Mouse (Mus musculus): ENCODE measurements around the gene Med20.
"Not testable (repeated sequence)": the region's sequence is repeated elsewhere in the genome, so short reads cannot be mapped to it uniquely, and the experiment has no call there.

Gene Med20

GRCm38 (mm10) chr17:47627791-47628190 is 16.4 kb downstream of the Med20 start:
- DNase-seq (ENCODE audit: extremely low spot score, low spot score): no peak

DNA sequence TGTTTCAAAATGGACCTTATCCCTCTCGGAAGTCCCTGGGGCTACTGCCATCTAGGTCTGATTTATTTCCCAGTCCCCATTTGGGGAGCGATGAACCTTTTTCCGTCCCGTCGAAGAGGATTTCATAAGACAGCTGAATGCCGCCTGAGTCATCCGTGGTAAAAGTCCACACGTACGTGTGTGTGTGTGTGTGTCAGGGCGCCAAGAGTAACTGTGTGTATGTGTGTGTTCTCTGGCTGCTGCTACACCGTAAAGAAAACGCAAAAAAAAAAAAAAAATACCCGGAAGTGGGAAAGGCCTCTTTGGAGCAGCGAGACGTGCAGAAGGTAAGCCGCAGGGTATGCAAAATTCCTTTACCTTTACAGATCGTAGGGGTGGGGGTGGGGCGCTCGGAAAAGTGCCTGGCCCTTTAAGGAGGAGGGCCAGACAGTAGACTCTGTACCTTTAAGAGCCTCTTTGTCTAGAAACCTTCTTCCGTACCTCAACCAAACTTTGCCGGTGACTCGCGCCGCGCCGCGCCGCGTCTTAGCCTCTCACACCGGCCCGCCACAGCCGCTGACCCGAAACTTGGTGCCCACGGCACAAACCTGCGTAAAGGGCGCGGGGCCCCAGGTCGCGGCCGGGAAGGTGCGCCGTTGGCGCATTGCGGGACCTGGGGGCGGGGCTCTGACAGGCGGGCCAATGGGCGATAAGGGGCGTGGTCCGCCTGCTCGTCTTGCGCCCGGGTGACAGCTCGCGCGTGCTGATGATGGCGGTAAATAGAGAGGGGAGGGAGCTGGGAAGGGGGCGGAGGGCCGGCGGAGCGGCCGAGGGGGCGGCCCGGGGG is 17.7 kb downstream of the Med20 start:
- peak; percentile 96 for DNase-seq (ENCODE audit: extremely low spot score, low spot score)

DNA sequence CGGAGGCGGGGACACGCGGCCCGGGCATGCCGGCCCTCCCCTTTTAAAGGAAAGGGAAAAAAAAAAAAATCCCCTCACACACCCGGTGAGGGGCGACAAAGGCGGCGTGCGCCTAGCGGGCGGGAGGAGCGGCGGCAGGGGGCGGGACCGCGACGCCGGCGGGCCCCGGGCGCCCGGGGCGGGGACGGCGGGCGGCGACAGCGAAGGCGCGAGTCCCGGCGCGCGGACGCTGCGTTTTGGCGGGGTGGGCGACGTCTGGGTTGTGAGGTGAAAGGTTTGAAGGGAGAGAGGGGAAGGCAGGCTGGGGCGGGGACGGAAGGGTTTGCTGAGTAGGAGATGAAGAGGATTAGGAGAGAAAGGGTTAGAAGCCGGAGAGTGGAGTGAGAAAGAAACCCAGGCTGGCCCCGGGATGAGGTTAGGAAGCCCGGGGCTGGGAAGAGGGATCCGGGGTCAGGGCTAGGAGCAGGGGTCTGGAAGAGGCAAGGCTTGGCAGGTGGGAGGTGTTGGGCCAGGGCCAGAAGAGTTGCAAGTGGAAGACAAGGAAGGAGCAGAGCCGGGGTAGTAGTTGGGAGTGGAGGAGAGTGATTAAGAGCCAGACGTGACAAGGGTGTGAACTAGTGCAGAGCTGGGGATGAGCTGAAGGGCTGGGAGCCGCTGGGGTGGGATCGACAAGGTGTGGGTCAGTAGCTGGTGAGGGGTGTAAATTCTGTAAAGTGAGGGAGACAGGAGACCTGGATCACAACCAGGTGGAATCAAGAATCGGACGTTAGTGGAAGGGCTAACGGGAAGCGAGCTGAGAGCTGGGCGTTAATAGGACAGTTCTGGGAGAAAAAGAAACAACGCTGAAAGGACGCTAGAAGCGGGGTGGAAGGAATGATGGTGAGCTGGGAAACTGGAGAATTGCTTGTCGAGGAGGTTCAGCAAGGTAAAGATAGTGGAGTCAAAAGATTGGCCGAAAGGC is 18.6 kb downstream of the Med20 start:
- DNase-seq (ENCODE audit: extremely low spot score, low spot score): peak; percentile 74

DNA sequence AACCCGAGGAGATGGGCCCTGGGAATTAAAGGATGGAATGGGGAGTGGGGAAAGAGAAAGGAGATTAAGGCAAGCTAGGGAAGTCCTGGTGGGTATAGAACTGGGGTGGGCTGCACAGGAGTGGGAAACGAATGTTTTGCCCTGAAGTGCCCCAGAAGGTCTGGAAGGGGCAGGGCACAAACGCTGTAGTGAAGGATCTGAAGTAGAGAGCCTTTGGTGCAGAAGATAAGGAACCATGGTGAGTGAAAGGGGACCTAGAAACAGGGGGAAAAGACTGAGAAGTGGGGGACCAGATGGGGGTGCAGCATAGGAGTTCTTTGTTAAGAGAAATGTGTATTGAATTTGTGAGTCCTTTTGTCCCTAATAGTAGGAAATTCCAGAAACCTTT is 19.3 kb downstream of the Med20 start, which contains the start of gene Usp49:
Gene Usp49, plus strand, starts transcription at position 13 of the 388 bp plus-strand sequence.
- DNase-seq (ENCODE audit: extremely low spot score, low spot score): no peak

DNA sequence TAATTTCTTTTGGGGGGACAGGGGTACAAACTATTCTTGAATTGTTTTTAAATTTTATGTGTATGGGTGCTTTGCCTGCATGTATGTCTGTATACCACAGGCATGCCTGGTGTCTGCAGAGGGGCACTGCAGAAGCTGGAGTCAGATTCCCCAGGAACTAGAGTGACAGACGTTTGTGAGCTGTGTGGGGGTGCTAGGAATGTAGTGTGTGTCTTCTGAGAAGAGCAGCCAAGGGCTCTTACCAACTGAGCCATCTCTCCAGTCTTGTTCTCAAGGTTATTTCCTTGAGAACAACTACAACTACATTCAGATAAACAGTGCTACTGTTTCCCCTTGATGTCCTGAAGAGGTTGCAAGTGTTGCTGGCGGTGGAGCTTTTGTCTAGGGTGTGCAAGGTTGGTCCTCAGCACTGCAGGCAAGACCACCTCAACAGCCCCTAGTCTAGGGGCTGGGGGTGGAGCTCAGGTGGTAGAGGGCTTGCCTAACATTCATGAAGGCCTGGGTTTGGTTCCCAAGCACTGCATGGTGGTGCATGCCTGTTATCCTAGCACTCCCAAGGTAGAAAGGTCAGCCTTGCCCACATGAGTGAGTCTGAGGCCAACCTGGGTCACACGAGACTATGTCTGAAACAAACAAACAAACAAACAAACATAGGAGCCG is 20.9 kb downstream of the Med20 start:
- no peak for DNase-seq (ENCODE audit: extremely low spot score, low spot score)

GRCm38 (mm10) chr17:47633999-47634770 is 22.8 kb downstream of the Med20 start:
- DNase-seq (ENCODE audit: extremely low spot score, low spot score): no peak

DNA sequence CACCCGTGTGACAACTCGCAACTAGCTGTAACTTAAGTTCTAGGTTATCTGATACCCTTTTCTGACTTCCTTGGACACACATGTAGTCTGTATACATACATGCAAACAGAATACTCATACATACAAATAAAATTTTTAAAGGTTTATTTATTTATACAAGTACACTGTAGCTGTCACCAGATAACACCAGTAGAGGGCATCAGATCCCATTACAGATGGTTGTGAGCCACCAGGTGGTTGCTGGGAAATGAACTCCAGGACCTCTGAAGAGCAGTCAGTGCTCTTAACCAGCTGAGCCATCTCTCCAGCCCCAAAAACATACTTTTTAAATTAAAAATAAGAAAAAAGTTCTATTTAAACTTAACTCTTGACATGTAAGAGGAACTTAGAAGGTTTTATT is 31.6 kb downstream of the Med20 start:
- DNase-seq (ENCODE audit: extremely low spot score, low spot score): no peak

GRCm38 (mm10) chr17:47646683-47647082 is 35.3 kb downstream of the Med20 start:
- DNase-seq (ENCODE audit: extremely low spot score, low spot score): peak; percentile 74

DNA sequence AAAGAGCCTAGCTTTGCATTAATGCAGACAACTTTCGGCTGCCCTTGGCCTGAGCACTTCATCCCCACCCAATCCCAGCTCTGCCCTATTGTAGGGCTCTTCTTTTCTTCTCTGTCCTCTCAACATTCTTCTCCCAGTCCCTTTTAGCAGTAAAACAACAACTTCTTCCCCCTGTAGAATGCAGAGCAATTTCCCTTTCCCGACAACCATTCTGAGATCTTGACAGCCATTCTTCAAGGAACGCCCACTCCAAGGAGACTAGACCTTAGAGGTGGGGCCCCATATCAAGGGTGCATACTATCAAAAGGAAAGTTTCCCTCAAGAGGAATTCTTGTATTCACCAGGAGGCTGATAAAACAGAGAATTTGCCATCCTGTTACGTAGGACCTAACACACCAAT is 37.6 kb downstream of the Med20 start:
- no peak for DNase-seq (ENCODE audit: extremely low spot score, low spot score)

DNA sequence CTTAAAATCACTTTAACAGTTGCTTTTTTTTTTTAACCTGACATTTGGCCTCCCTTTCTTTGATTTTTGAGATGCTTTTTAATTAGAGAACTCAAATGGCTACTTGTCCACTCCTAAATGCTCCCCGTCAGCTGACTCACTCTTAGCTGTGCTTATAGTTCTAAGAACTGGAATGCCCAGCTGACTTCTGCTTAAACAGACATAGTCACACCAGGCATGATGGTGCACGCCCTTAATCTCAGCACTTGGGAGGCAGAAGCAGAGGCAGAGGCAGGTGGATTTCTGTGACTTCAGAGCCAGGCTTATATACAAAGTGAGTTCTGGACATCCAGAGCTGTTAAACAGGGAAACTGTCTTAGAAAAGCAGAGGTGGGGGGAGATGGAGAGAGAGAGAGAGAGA is 40.6 kb downstream of the Med20 start:
- DNase-seq (ENCODE audit: extremely low spot score, low spot score): no peak

DNA sequence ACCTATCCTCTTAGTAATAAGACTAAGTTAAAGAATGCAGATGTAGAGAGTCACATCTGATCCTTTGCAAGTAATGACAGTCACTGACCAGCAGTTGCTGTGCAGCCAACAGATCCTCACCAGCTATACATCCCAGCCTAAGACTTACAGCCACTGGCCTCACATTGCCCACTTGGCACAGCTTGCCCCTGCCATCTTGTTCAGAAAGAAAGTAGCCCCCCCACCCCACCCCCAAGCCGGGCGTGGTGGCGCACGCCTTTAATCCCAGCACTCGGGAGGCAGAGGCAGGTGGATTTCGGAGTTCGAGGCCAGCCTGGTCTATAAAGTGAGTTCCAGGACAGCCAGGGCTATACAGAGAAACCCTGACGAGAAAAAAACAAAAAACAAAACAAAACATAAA is 43.0 kb downstream of the Med20 start:
- not testable (repeated sequence) for DNase-seq (ENCODE audit: extremely low spot score, low spot score)

GRCm38 (mm10) chr17:47655697-47656096 is 44.3 kb downstream of the Med20 start:
- no peak for DNase-seq (ENCODE audit: extremely low spot score, low spot score)

GRCm38 (mm10) chr17:47657901-47658300 is 46.5 kb downstream of the Med20 start:
- DNase-seq (ENCODE audit: extremely low spot score, low spot score): no peak

- DNase-seq (ENCODE audit: extremely low spot score, low spot score): no peak
These were observed 47.4 kb downstream of the Med20 start for GRCm38 (mm10) chr17:47658741-47659243.

DNA sequence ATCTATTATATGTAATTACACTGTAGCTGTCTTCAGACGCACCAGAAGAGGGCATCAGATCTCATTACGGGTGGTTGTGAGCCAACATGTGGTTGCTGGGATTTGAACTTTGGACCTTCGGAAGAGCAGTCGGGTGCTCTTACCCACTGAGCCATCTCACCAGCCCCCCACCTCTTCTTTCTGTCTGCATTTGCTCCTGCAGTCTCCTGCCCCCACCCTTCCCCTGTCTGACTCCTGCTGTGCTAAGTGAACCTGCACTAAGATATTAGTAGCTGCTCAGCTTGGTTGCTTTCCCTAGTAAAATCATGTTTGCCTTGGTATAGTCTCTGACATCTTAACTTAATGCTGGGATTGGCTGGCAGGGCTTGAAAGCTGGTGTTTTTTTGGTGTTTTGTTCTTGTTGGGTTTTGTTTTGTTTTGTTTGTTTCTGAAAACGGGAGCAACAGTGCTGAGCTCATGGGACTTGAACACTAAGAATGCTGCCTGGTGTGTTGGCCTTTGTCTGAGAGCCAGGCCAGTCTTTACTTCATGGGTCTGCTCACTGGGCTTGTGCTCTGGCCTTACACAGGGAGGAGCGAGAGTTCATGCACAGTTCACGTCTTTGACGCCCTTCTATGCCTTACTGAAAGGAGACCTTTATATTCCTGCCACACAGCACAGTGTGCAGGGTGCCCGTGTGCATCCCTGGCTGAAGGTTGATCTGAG is 51.8 kb downstream of the Med20 start:
- peak; percentile 55 for DNase-seq (ENCODE audit: extremely low spot score, low spot score)

GRCm38 (mm10) chr17:47664474-47664873 is 53.1 kb downstream of the Med20 start:
- no peak for DNase-seq (ENCODE audit: extremely low spot score, low spot score)

GRCm38 (mm10) chr17:47669166-47669565 is 57.8 kb downstream of the Med20 start:
- DNase-seq (ENCODE audit: extremely low spot score, low spot score): no peak

- no peak for DNase-seq (ENCODE audit: extremely low spot score, low spot score)
These were observed 60.6 kb downstream of the Med20 start for GRCm38 (mm10) chr17:47671988-47672310.

- DNase-seq (ENCODE audit: extremely low spot score, low spot score): peak; percentile 68
These were observed 61.1 kb downstream of the Med20 start for GRCm38 (mm10) chr17:47672311-47673111.

Measured in neural tube, embryonic 10.5 days (tissue).